Mouse (Mus musculus) forebrain, postnatal 0 days (tissue): ENCODE measurements around the gene Tbc1d2b. TPM values are rescaled to one million over a fixed set of nuclear protein-coding genes. Genes with fewer than 3 reads are reported as not detected.

ENCODE experiments used
- ATAC-seq: fragments of 200-750 bp; cut with Nextera tagmentation; 2 replicates; pipeline ENCODE4 v1.8.0; 2017; ENCODE audit warnings: mild to moderate bottlenecking, moderate library complexity
- DNase-seq: peaks from one replicate; pipeline ENCODE4 v3.0.0-alpha.2; 2015
- H3K27ac ChIP-seq: fragments of 300-500 bp; sonication (generic); 2 replicates; pipeline ENCODE4 v1.5.1; 2014; ENCODE audit warnings: low read depth, mild to moderate bottlenecking, antibody characterized with exemption, low read length, moderate library complexity, mixed read lengths
- H3K27me3 ChIP-seq: fragments of 300-500 bp; sonication (generic); 2 replicates; pipeline ENCODE4 v1.6.1; 2014; ENCODE audit warnings: mild to moderate bottlenecking, low read length, mixed read lengths; ENCODE audit not compliant: insufficient read depth
- H3K36me3 ChIP-seq: fragments of 300-500 bp; sonication (generic); 2 replicates; pipeline ENCODE4 v1.6.1; 2014; ENCODE audit warnings: mild to moderate bottlenecking, moderate library complexity; ENCODE audit not compliant: insufficient read depth
- H3K4me1 ChIP-seq: fragments of 300-500 bp; sonication (generic); 2 replicates; pipeline ENCODE4 v1.6.1; 2014; ENCODE audit warnings: antibody characterized with exemption; ENCODE audit not compliant: insufficient read depth
- H3K4me2 ChIP-seq: fragments of 300-500 bp; sonication (generic); 2 replicates; pipeline ENCODE4 v1.6.1; 2014; ENCODE audit warnings: low read depth, mild to moderate bottlenecking, moderate library complexity
- H3K4me3 ChIP-seq: fragments of 300-500 bp; sonication (generic); 2 replicates; pipeline ENCODE4 v1.5.1; 2014; ENCODE audit warnings: low read depth, low read length, mixed read lengths
- H3K9ac ChIP-seq: fragments of 300-500 bp; sonication (generic); 2 replicates; pipeline ENCODE4 v1.6.1; 2014; ENCODE audit warnings: mild to moderate bottlenecking
- H3K9me3 ChIP-seq: fragments of 300-500 bp; sonication (generic); 2 replicates; pipeline ENCODE4 v1.6.1; 2016; ENCODE audit warnings: low read length
- CTCF ChIP-seq: sonication (generic); IDR thresholded peaks from 2 replicates; pipeline ENCODE4 v1.5.1; 2016; ENCODE audit warnings: antibody characterized with exemption, control low read depth, low read depth
- WGBS: fragments of 180-500 bp; shearing (Covaris S2); extraction: QIAGEN DNeasy Blood & Tissue Kit; methylation state at CpG from one replicate; pipeline ENCODE4 v1.1.7; 2014; 5-methylcytosine and 5-hydroxymethylcytosine counted together
- polyA plus RNA-seq: library from polyadenylated mRNA; unstranded; fragments of >200 nt; fragmentation: Nextera tagmentation; extraction: Ambion mirVana; gene quantifications from 2 replicates; pipeline ENCODE4 v1.2.1, GENCODE M21; 2015
- total RNA-seq: library from RNA; depleted of rRNA; stranded (reverse); fragments of >200 nt; gene quantifications from 2 replicates; pipeline ENCODE4 v1.2.3, GENCODE M21; 2014

The Tbc1d2b gene
- total and polyA plus RNA-seq, 2 experiments from 2014 or later: 4.0 to 16.7 TPM

- no peak overlapping the region for H3K27ac ChIP-seq
- ATAC-seq (no peak), DNase-seq (no peak)
- no peak overlapping the region for H3K9ac ChIP-seq
- H3K4me3 ChIP-seq: no peak overlapping the region
- no peaks in the 10 kb centered on the region for H3K9me3 ChIP-seq
- peaks cover 27% of the 10 kb centered on the region for H3K36me3 ChIP-seq
- no peaks in the 10 kb centered on the region for H3K27me3 ChIP-seq
- H3K4me1 ChIP-seq: no peaks in the 10 kb centered on the region
- 85% methylated on average over 6 of the region's 6 CpGs for WGBS
- H3K4me2 ChIP-seq: no peak overlapping the region
- no peak for TF ChIP-seq CTCF
Observed at GRCm38 (mm10) chr9:90208655-90209054, 61.9 kb downstream of the Tbc1d2b start.

GRCm38 (mm10) chr9:90207808-90208207, 62.8 kb downstream of the Tbc1d2b start:
- Histone ChIP-seq H3K4me3 (no peak overlapping the region), H3K4me1 (no peaks in the 10 kb centered on the region), H3K36me3 (peaks cover 24% of the 10 kb centered on the region), H3K27me3 (no peaks in the 10 kb centered on the region), H3K27ac (no peak overlapping the region), H3K9me3 (no peaks in the 10 kb centered on the region), H3K9ac (no peak overlapping the region), H3K4me2 (no peak overlapping the region)
- 90% methylated on average over 8 of the region's 8 CpGs for WGBS
- DNase-seq (no peak), ATAC-seq (no peak)
- TF ChIP-seq CTCF: no peak

GRCm38 (mm10) chr9:90206500-90206899, 64.1 kb downstream of the Tbc1d2b start:
- Histone ChIP-seq H3K27me3 (no peaks in the 10 kb centered on the region), H3K36me3 (peaks cover 28% of the 10 kb centered on the region), H3K4me2 (no peak overlapping the region), H3K4me3 (no peak overlapping the region), H3K27ac (no peak overlapping the region), H3K9ac (no peak overlapping the region), H3K9me3 (no peaks in the 10 kb centered on the region), H3K4me1 (no peaks in the 10 kb centered on the region)
- ATAC-seq (peak; percentile 77; the same call in 1 of the 2 replicates), DNase-seq (peak; percentile 82)
- WGBS: 45% methylated on average over 2 of the region's 2 CpGs
- TF ChIP-seq CTCF: peak; percentile 91

GRCm38 (mm10) chr9:90204396-90204915, 66.1 kb downstream of the Tbc1d2b start:
- peak; percentile 49 for TF ChIP-seq CTCF
- Histone ChIP-seq H3K27me3 (no peaks in the 10 kb centered on the region), H3K4me2 (no peak overlapping the region), H3K36me3 (peaks cover 29% of the 10 kb centered on the region), H3K4me3 (no peak overlapping the region), H3K9me3 (no peaks in the 10 kb centered on the region), H3K27ac (no peak overlapping the region), H3K9ac (no peak overlapping the region), H3K4me1 (no peaks in the 10 kb centered on the region)
- DNase-seq: no peak
- 71% methylated on average over 8 of the region's 8 CpGs for WGBS
- ATAC-seq: no peak

- DNase-seq (no peak), ATAC-seq (no peak)
- Histone ChIP-seq H3K4me3 (no peak overlapping the region), H3K4me1 (no peaks in the 10 kb centered on the region), H3K36me3 (peaks cover 28% of the 10 kb centered on the region), H3K9me3 (no peaks in the 10 kb centered on the region), H3K4me2 (no peak overlapping the region), H3K27me3 (no peaks in the 10 kb centered on the region), H3K27ac (no peak overlapping the region), H3K9ac (no peak overlapping the region)
- WGBS: 89% methylated on average over 5 of the region's 5 CpGs
- no peak for TF ChIP-seq CTCF
Observed at GRCm38 (mm10) chr9:90203233-90203632, 67.4 kb downstream of the Tbc1d2b start.

- no peak for TF ChIP-seq CTCF
- Histone ChIP-seq H3K27me3 (no peaks in the 10 kb centered on the region), H3K4me2 (no peak overlapping the region), H3K9me3 (no peaks in the 10 kb centered on the region), H3K4me3 (no peak overlapping the region), H3K4me1 (no peaks in the 10 kb centered on the region), H3K36me3 (peaks cover 28% of the 10 kb centered on the region), H3K9ac (no peak overlapping the region), H3K27ac (no peak overlapping the region)
- ATAC-seq (no peak), DNase-seq (no peak)
- 73% methylated on average over 4 of the region's 4 CpGs for WGBS
Observed at GRCm38 (mm10) chr9:90201541-90201940, 69.1 kb downstream of the Tbc1d2b start.

- 80% methylated on average over 7 of the region's 7 CpGs for WGBS
- no peak for ATAC-seq
- H3K4me3 ChIP-seq: no peak overlapping the region
- no peak for TF ChIP-seq CTCF
- H3K27ac ChIP-seq: no peak overlapping the region
- peaks cover 28% of the 10 kb centered on the region for H3K36me3 ChIP-seq
- no peaks in the 10 kb centered on the region for H3K4me1 ChIP-seq
- no peaks in the 10 kb centered on the region for H3K9me3 ChIP-seq
- no peak overlapping the region for H3K4me2 ChIP-seq
- no peaks in the 10 kb centered on the region for H3K27me3 ChIP-seq
- no peak overlapping the region for H3K9ac ChIP-seq
- no peak for DNase-seq
Observed at GRCm38 (mm10) chr9:90201096-90201495, 69.5 kb downstream of the Tbc1d2b start.
